Mouse (Mus musculus) small intestine, adult 2 months (tissue): ENCODE results near the gene Pde6h.

Source experiments
- CTCF ChIP-seq: fragments of 200-500 bp; IDR thresholded peaks from 2 replicates; pipeline ENCODE4 v1.5.1; 2012; ENCODE audit warnings: low read depth, mild to moderate bottlenecking, control low read depth, inconsistent platforms, low read length, moderate library complexity, mixed read lengths; ENCODE audit not compliant: insufficient replicate concordance, insufficient read length; ENCODE audit errors: extremely low read depth
- POLR2A ChIP-seq: fragments of 200-500 bp; IDR thresholded peaks from 2 replicates; pipeline ENCODE4 v1.6.1; 2012; ENCODE audit warnings: low read depth, mild to moderate bottlenecking, control low read depth, inconsistent platforms, low read length, moderate library complexity

DNA sequence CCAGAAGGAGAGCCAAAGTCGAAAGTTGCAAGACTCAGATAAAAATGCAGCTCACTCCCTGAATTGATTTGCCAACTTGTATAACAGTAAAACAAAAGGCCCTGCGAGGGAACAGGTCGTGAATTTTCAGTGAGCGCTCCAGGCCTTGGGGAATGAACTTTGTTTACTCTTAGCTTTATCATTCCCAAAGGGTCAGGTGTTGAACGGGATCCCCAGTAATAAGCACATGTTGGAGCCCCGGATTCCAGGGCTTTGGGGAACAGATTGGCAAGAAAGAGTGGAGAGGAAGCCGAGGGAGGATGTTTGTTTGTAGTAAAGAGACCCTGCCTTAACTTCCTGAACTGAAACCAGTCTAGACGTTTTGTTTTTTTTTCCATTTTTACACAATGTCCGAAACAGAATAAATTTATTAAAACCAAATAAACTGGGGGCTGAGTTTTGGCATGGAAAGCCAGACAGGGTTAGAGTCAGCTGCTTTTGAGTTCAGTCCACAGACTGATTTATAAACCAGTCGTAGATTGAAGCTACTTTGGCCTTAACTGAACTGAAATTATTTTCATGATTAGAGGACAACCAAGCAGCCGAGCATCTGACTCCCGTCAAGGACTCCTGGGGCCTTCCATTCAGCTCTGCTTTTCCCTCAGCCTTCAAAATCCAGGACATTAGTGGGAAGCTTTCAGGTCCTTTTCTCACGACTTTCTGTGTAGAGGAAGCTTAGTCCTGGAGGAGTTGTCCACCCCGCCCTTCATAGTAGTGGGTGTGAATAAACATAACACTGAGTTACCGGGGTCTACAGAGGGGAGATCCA, 28.9 kb upstream of the Pde6h start:
- TF ChIP-seq POLR2A (no peak), CTCF (no peak)
